In the genomic region with DNA sequence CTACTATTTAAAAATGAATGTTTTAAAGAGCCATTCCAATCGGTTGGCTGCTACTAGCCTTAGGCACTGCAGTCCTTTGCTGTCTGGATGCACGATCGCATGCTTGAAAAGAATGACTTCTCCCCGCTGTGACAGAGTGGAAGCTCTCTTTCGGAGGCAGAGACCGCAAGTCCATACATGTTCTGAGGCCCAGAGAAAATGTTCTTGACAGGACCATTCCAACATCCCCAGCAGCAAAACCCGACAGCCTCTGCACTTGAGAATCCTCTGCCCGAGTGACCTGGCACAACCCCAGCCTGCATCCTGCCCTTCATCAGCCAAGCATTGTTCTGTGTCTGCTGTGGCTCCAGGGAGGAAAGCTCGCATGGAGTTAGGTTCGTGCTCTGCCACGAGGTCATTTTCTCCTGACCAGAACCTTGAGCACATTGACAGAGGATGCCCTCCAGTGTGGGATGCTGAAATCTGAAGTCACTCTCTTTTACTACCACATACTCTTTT, we compare ENCODE assay signal across 19 mouse cellular contexts. TPM values are rescaled to one million over a fixed set of nuclear protein-coding genes. Genes with fewer than 3 reads are reported as not detected.
DNase-seq lines count a peak whose midpoint lies in the region; ATAC-seq and TF ChIP-seq lines count a peak whose summit lies in the region.
"Had no signal": no experiment of that assay in that cellular context is flagged by ENCODE, and none has a peak within 500 bp of the region (broad histone marks: within the 10 kb centered on the region; RNA-seq: fewer than 3 reads in every experiment).

No protein-coding gene starts in this region.

- no peak overlapping the region for H3K27ac ChIP-seq in kidney, adult 2 months (ENCODE audit: insufficient read depth, low read depth, low read length)
- no peak overlapping the region for H3K27ac ChIP-seq in kidney, embryonic 16.5 days (ENCODE audit: low read length)
- H3K27ac ChIP-seq in embryonic facial prominence, embryonic 11.5 days (replicated peaks; ENCODE audit: low read depth, low read length): no peak overlapping the region
- H3K27ac ChIP-seq: left cerebral cortex, adult 2 months; liver, embryonic 13.5 days; macrophage; midbrain, embryonic 13.5 days; stomach, postnatal 0 days had no signal

- TF ChIP-seq CTCF in kidney, adult 2 months (conservative IDR thresholded peaks at IDR 0.05; ENCODE audit: insufficient read depth, insufficient read length, low read depth, low read length): no peak

- no peak for TF ChIP-seq POLR2A in kidney, adult 2 months (IDR thresholded peaks at IDR 0.05; ENCODE audit: low read depth, low read length)

- DNase-seq in gastrocnemius, postnatal 14 days: peak; percentile 36
- no peak for DNase-seq in gastrocnemius, postnatal 10 days
- peak; percentile 66 for DNase-seq in kidney, adult 2 months
- DNase-seq in embryonic facial prominence, embryonic 11.5 days (ENCODE audit: low spot score): peak; percentile 19
- DNase-seq in kidney, postnatal 36 days: peak; percentile 47 to 75
- DNase-seq: adrenal gland, adult 2 months; B cell, adult 2 months; cerebellum, adult 9-11 months; liver, embryonic 13.5 days; thymus, postnatal 36 days had no signal

- H3K4me1 ChIP-seq in kidney, adult 2 months (ENCODE audit: control insufficient read depth, insufficient read depth, low read length): no peaks in the 10 kb centered on the region
- H3K4me1 ChIP-seq in kidney, embryonic 16.5 days (ENCODE audit: insufficient read depth, low read length): peaks cover 24% of the 10 kb centered on the region
- H3K4me1 ChIP-seq in embryonic facial prominence, embryonic 11.5 days (ENCODE audit: control insufficient read depth, insufficient read depth, low read length): peaks cover 3% of the 10 kb centered on the region; the same call in 1 of the 2 replicates
- H3K4me1 ChIP-seq: liver, embryonic 13.5 days had no signal

- no peak overlapping the region for H3K4me3 ChIP-seq in kidney, adult 2 months (ENCODE audit: insufficient read depth, low read depth, low read length)
- H3K4me3 ChIP-seq in kidney, embryonic 16.5 days (ENCODE audit: low read length): no peak overlapping the region
- no peak overlapping the region for H3K4me3 ChIP-seq in embryonic facial prominence, embryonic 11.5 days (ENCODE audit: low read depth, low read length)
- H3K4me3 ChIP-seq: left cerebral cortex, adult 2 months; liver, embryonic 13.5 days; midbrain, embryonic 13.5 days; myocyte had no signal

- no peak for ATAC-seq in kidney, embryonic 16.5 days (ENCODE audit: low FRiP score, low TSS enrichment)
- ATAC-seq in embryonic facial prominence, embryonic 11.5 days (replicated peaks; ENCODE audit: insufficient number of reproducible peaks, low FRiP score, low TSS enrichment, low read depth): no peak
- no peak for ATAC-seq in megakaryocyte progenitor cell, adult 5-6 weeks (replicated peaks; ENCODE audit: poor library complexity)
- ATAC-seq: forebrain, embryonic 14.5 days; inflammation-experienced regulatory T-cells, adult 6 months; midbrain, embryonic 13.5 days had no signal

- 52% methylated on average over 11 of the region's 11 CpGs for WGBS in kidney, adult 2 months
- 61% methylated on average over 11 of the region's 11 CpGs for WGBS in kidney, embryonic 16.5 days
- WGBS in embryonic facial prominence, embryonic 11.5 days: 59% methylated on average over 11 of the region's 11 CpGs

- H3K9ac ChIP-seq in kidney, embryonic 16.5 days (replicated peaks; ENCODE audit: low read length): no peak overlapping the region
- no peak overlapping the region for H3K9ac ChIP-seq in embryonic facial prominence, embryonic 11.5 days (replicated peaks; ENCODE audit: low read length)
- H3K9ac ChIP-seq: liver, embryonic 13.5 days; midbrain, embryonic 13.5 days had no signal

- H3K9me3 ChIP-seq in kidney, embryonic 16.5 days (ENCODE audit: low read length): no peaks in the 10 kb centered on the region
- no peaks in the 10 kb centered on the region for H3K9me3 ChIP-seq in embryonic facial prominence, embryonic 11.5 days (replicated peaks; ENCODE audit: control insufficient read depth, low read length)
- H3K9me3 ChIP-seq: liver, embryonic 13.5 days; midbrain, embryonic 13.5 days had no signal

- intact Hi-C loops in gastrocnemius, postnatal 14 days (cut with DNase I; ENCODE audit: low total_unique reads): no loop called here

- H3K27me3 ChIP-seq in kidney, adult 2 months (replicated peaks; ENCODE audit: control insufficient read depth, insufficient read depth, low read length): no peaks in the 10 kb centered on the region
- H3K27me3 ChIP-seq in kidney, embryonic 16.5 days (ENCODE audit: insufficient read depth, low read length): no peaks in the 10 kb centered on the region
- H3K27me3 ChIP-seq in embryonic facial prominence, embryonic 11.5 days (ENCODE audit: control insufficient read depth, insufficient read depth, low read length): no peaks in the 10 kb centered on the region
- H3K27me3 ChIP-seq: liver, embryonic 13.5 days; midbrain, embryonic 13.5 days had no signal

- no peak overlapping the region for H3K4me2 ChIP-seq in kidney, embryonic 16.5 days (replicated peaks; ENCODE audit: low read depth, low read length)
- no peak overlapping the region for H3K4me2 ChIP-seq in embryonic facial prominence, embryonic 11.5 days (ENCODE audit: low read depth, low read length)
- H3K4me2 ChIP-seq: liver, embryonic 13.5 days; midbrain, embryonic 13.5 days had no signal

- no peaks in the 10 kb centered on the region for H3K36me3 ChIP-seq in kidney, adult 2 months (ENCODE audit: control insufficient read depth, insufficient read depth, low read length)
- H3K36me3 ChIP-seq in kidney, embryonic 16.5 days (ENCODE audit: insufficient read depth, low read length): no peaks in the 10 kb centered on the region
- H3K36me3 ChIP-seq in embryonic facial prominence, embryonic 11.5 days (replicated peaks; ENCODE audit: control insufficient read depth, insufficient read depth, low read depth, low read length): no peaks in the 10 kb centered on the region
- H3K36me3 ChIP-seq: liver, embryonic 13.5 days; midbrain, embryonic 13.5 days had no signal

RNA-seq across cellular contexts. Expression of a gene that starts 13.0 kb away (rescaled TPM):
- total RNA-seq in gastrocnemius, postnatal 14 days (2021): 10 to 100 TPM in 1 of 2 experiments, 1 to 10 TPM in 1; 9.4 to 11.6 TPM
- total RNA-seq in gastrocnemius, postnatal 10 days (2021): 10 to 100 TPM; 15.2 to 17.1 TPM
- 6.2 and 7.7 TPM in 2 replicates for polyA plus RNA-seq in kidney, adult 2 months (2012; rRNA removed)
- 0.21 and 0.32 TPM in 2 replicates for polyA plus RNA-seq in kidney, embryonic 16.5 days (2015; fragmentation: Nextera tagmentation; extraction: Ambion mirVana)
- polyA plus RNA-seq in embryonic facial prominence, embryonic 11.5 days (2014; fragmentation: Nextera tagmentation; extraction: Ambion mirVana): 0.27 and 0.49 TPM in 2 replicates
- 12.9 and 18.0 TPM in 2 replicates for total RNA-seq in megakaryocyte progenitor cell, adult 5-6 weeks (2015)
- total RNA-seq in megakaryocyte progenitor cell, adult 5-6 weeks (2017): 38.1 and 46.1 TPM in 2 replicates
